Mouse (Mus musculus) regulatory T cell (primary cell): ENCODE results near the gene Id3.

Experiments used
- in situ Hi-C: fragments of 300-600 bp; cut with MboI, MseI; formaldehyde crosslinking; loops from one replicate; pipeline ENCODE4 v1.15.1; 2025; ENCODE audit warnings: high pct_unique_total_duplicates

The Id3 gene

GRCm38 (mm10) chr4:136123111-136123791 is 20.0 kb upstream of the Id3 start:
- in situ Hi-C loops: loop anchor here (25.0 kb wide), 2 partner anchors 914 to 2011 kb away; partner anchors contain the start of genes Ubxn11 and Zbtb40

GRCm38 (mm10) chr4:136123792-136124161 is 19.5 kb upstream of the Id3 start:
- in situ Hi-C loops: loop anchor here (25.0 kb wide), 2 partner anchors 914 to 2011 kb away; partner anchors contain the start of genes Ubxn11 and Zbtb40

GRCm38 (mm10) chr4:136124581-136124980 is 18.7 kb upstream of the Id3 start:
- in situ Hi-C loops: loop anchor here (25.0 kb wide), 2 partner anchors 913 to 2012 kb away; partner anchors contain the start of genes Ubxn11 and Zbtb40

GRCm38 (mm10) chr4:136125458-136125857 is 17.8 kb upstream of the Id3 start:
- in situ Hi-C loops: no loop called here

- in situ Hi-C loops: no loop called here
These were observed 17.3 kb upstream of the Id3 start for GRCm38 (mm10) chr4:136126019-136126418.

GRCm38 (mm10) chr4:136127670-136128069 is 15.6 kb upstream of the Id3 start:
- in situ Hi-C loops: no loop called here

- in situ Hi-C loops: no loop called here
These were observed 13.5 kb upstream of the Id3 start for GRCm38 (mm10) chr4:136129842-136130241.

GRCm38 (mm10) chr4:136133801-136134200 is 9.5 kb upstream of the Id3 start:
- in situ Hi-C loops: no loop called here

- in situ Hi-C loops: no loop called here
These were observed 8.8 kb upstream of the Id3 start for GRCm38 (mm10) chr4:136134418-136134977.

GRCm38 (mm10) chr4:136134978-136135873 is 8.1 kb upstream of the Id3 start:
- in situ Hi-C loops: no loop called here

- in situ Hi-C loops: no loop called here
These were observed 7.2 kb upstream of the Id3 start for GRCm38 (mm10) chr4:136135874-136136728.

GRCm38 (mm10) chr4:136139326-136140110 is 3.8 kb upstream of the Id3 start:
- in situ Hi-C loops: no loop called here

- in situ Hi-C loops: no loop called here
These were observed 2.7 kb upstream of the Id3 start for GRCm38 (mm10) chr4:136140327-136141250.

GRCm38 (mm10) chr4:136142267-136143192 is 767 bp upstream of the Id3 start:
- in situ Hi-C loops: no loop called here

- in situ Hi-C loops: no loop called here
These were observed 1.0 kb downstream of the Id3 start for GRCm38 (mm10) chr4:136144126-136144926.

GRCm38 (mm10) chr4:136144927-136145292 is 1.6 kb downstream of the Id3 start:
- in situ Hi-C loops: no loop called here

GRCm38 (mm10) chr4:136145362-136145885 is 2.1 kb downstream of the Id3 start:
- in situ Hi-C loops: no loop called here
